Mouse (Mus musculus) ES-E14 (cell line): ENCODE data around the gene Uvrag. TPM values are rescaled to one million over a fixed set of nuclear protein-coding genes. Genes with fewer than 3 reads are reported as not detected.
"Not testable (repeated sequence)": the region's sequence is repeated elsewhere in the genome, so short reads cannot be mapped to it uniquely, and the experiment has no call there.

Source experiments
- DNase-seq: peaks from one replicate; pipeline ENCODE4 v3.0.0-alpha.2; 2013; ENCODE audit warnings: low read depth, low spot score
- H3K27ac ChIP-seq: 2 replicates; pipeline ENCODE4 v1.5.1; 2012; ENCODE audit warnings: low read depth, mild to moderate bottlenecking, low read length, moderate library complexity, mixed read lengths; ENCODE audit not compliant: poor library complexity, insufficient read depth, severe bottlenecking
- H3K36me3 ChIP-seq: 2 replicates; pipeline ENCODE4 v1.6.1; 2012; ENCODE audit warnings: mild to moderate bottlenecking, low read length, moderate library complexity, mixed read lengths; ENCODE audit not compliant: control insufficient read depth, poor library complexity, insufficient read depth, severe bottlenecking
- H3K4me1 ChIP-seq, 2 experiments: fragments of 150-350 bp in 1 of 2; sonication (generic) in 1 of 2; 2 replicates each; pipeline ENCODE4 v1.6.1; 2012; ENCODE audit warnings: low read length in 2 of 2, mild to moderate bottlenecking in 1 of 2, mixed read lengths in 1 of 2; ENCODE audit not compliant: control insufficient read depth in 2 of 2, insufficient read depth in 2 of 2, poor library complexity in 1 of 2
- H3K4me3 ChIP-seq, 2 experiments: fragments of 150-350 bp in 1 of 2; sonication (generic) in 1 of 2; 2 replicates each; pipeline ENCODE4 v1.5.1; 2012; ENCODE audit warnings: low read length in 2 of 2, low read depth in 1 of 2, mild to moderate bottlenecking in 1 of 2, mixed read lengths in 1 of 2; ENCODE audit not compliant: insufficient read depth in 1 of 2, poor library complexity in 1 of 2, severe bottlenecking in 1 of 2
- H3K9ac ChIP-seq: 2 replicates; pipeline ENCODE4 v1.6.1; 2012; ENCODE audit warnings: low read depth, mild to moderate bottlenecking, low read length, mixed read lengths; ENCODE audit not compliant: poor library complexity, insufficient read depth, severe bottlenecking
- H3K9me3 ChIP-seq: fragments of 150-350 bp; sonication (generic); 2 replicates; pipeline ENCODE4 v1.6.1; 2012; ENCODE audit warnings: low read depth, mild to moderate bottlenecking, low read length; ENCODE audit not compliant: control insufficient read depth, insufficient read depth
- CHD2 ChIP-seq: IDR thresholded peaks from 2 replicates; pipeline ENCODE4 v1.6.1; 2014; ENCODE audit warnings: mild to moderate bottlenecking, low read depth, low read length, inconsistent platforms
- HCFC1 ChIP-seq: IDR thresholded peaks from 2 replicates; pipeline ENCODE4 v1.6.1; 2012; ENCODE audit warnings: low read length, inconsistent platforms, borderline replicate concordance; ENCODE audit not compliant: insufficient read depth
- MAFK ChIP-seq: IDR thresholded peaks from 2 replicates; pipeline ENCODE4 v1.6.1; 2014; ENCODE audit warnings: mild to moderate bottlenecking, low read depth, low read length, inconsistent platforms; ENCODE audit not compliant: insufficient read depth
- ZC3H11A ChIP-seq: IDR thresholded peaks from 2 replicates; pipeline ENCODE4 v1.6.1; 2012; ENCODE audit warnings: low read depth, mild to moderate bottlenecking, inconsistent platforms, low read length, borderline replicate concordance
- ZNF384 ChIP-seq: IDR thresholded peaks from 2 replicates; pipeline ENCODE4 v1.6.1; 2012; ENCODE audit warnings: low read depth, low read length, inconsistent platforms
- in situ Hi-C, 2 experiments: fragments of 600-800 bp; cut with MboI; formaldehyde crosslinking; loops; one replicate each; pipeline ENCODE4 v1.15.1; 2025; ENCODE audit warnings: low sequenced_read_pairs in 2 of 2, inconsistent platforms in 1 of 2; ENCODE audit not compliant: unreplicated experiment in 2 of 2
- total RNA-seq: library from RNA; depleted of rRNA; stranded (reverse); fragments of 300-350 nt; gene quantifications from 2 replicates; pipeline ENCODE4 v1.2.3, GENCODE M21; 2012

Uvrag gene
- total RNA-seq, 1 experiment, result 14.6 TPM

GRCm38 (mm10) chr7:98967672-98968071, 173.3 kb downstream of the Uvrag start:
- DNase-seq, result no peak
- Histone ChIP-seq H3K4me3 (no peak overlapping the region), H3K27ac (peak overlapping the region; percentile 57; the same call in 1 of the 2 replicates), H3K9me3 (no peaks in the 10 kb centered on the region), H3K36me3 (no peaks in the 10 kb centered on the region), H3K4me1 (peaks cover 0 to 26% of the 10 kb centered on the region in 2 experiments; a peak in 3 of 4 replicates), H3K9ac (no peak overlapping the region)
- TF ChIP-seq ZC3H11A, result no peak
- no peak for TF ChIP-seq CHD2
- TF ChIP-seq HCFC1, result no peak
- no peak for TF ChIP-seq MAFK
- TF ChIP-seq ZNF384, result no peak
- in situ Hi-C loops, result no loop called here

- H3K36me3 ChIP-seq, H3K9me3 ChIP-seq, DNase-seq, in situ Hi-C loops: not testable (repeated sequence)
- Histone ChIP-seq H3K4me3 (peak overlapping the region; percentile 19 to 24; a peak in 2 of 4 replicates), H3K9ac (peak overlapping the region; percentile 49; the same call in 1 of the 2 replicates), H3K27ac (peak overlapping the region; percentile 34; the same call in 1 of the 2 replicates), H3K4me1 (peaks cover 0 to 22% of the 10 kb centered on the region in 2 experiments; a peak in 3 of 4 replicates)
Observed at GRCm38 (mm10) chr7:98963581-98963980, 177.4 kb downstream of the Uvrag start.

GRCm38 (mm10) chr7:98962547-98963311, 178.2 kb downstream of the Uvrag start:
- TF ChIP-seq ZC3H11A, result 0 out of 2 replicates have a peak, but pooled peaks have one; percentile 17
- TF ChIP-seq CHD2, result no peak
- Histone ChIP-seq H3K27ac (peak overlapping the region; percentile 34; the same call in 1 of the 2 replicates), H3K9ac (peak overlapping the region; percentile 49), H3K9me3 (no peaks in the 10 kb centered on the region), H3K4me3 (peak overlapping the region; percentile 19 to 24; a peak in 1 of 4 replicates), H3K4me1 (peaks cover 1 to 18% of the 10 kb centered on the region in 2 experiments; a peak in 3 of 4 replicates), H3K36me3 (no peaks in the 10 kb centered on the region)
- peak; percentile 82 for DNase-seq
- in situ Hi-C loops, result no loop called here

- H3K27ac ChIP-seq, result no peak overlapping the region
- DNase-seq, result no peak
- no peak for TF ChIP-seq CHD2
- TF ChIP-seq MAFK, result no peak
- TF ChIP-seq ZC3H11A, result no peak
- TF ChIP-seq ZNF384, result no peak
- TF ChIP-seq HCFC1, result no peak
- H3K36me3 ChIP-seq, result no peaks in the 10 kb centered on the region
- H3K4me3 ChIP-seq, result no peak overlapping the region
- no peaks in the 10 kb centered on the region for H3K9me3 ChIP-seq
- in situ Hi-C loops, result no loop called here
- no peak overlapping the region; the same call in 1 of the 2 replicates for H3K9ac ChIP-seq
- H3K4me1 ChIP-seq, result peaks cover 1 to 12% of the 10 kb centered on the region in 2 experiments; a peak in 3 of 4 replicates
Observed at GRCm38 (mm10) chr7:98962074-98962473, 178.9 kb downstream of the Uvrag start.

GRCm38 (mm10) chr7:98960274-98960673, 180.7 kb downstream of the Uvrag start:
- Histone ChIP-seq H3K9ac (no peak overlapping the region), H3K4me3 (no peak overlapping the region), H3K27ac (no peak overlapping the region), H3K36me3 (no peaks in the 10 kb centered on the region), H3K4me1 (peaks cover 1 to 10% of the 10 kb centered on the region in 2 experiments; a peak in 3 of 4 replicates), H3K9me3 (no peaks in the 10 kb centered on the region)
- in situ Hi-C loops, result no loop called here
- TF ChIP-seq HCFC1 (no peak), ZNF384 (no peak), ZC3H11A (no peak), MAFK (no peak), CHD2 (no peak)
- no peak for DNase-seq
